Comparison of ENCODE assay signal across 9 mouse cellular contexts in the genomic region with DNA sequence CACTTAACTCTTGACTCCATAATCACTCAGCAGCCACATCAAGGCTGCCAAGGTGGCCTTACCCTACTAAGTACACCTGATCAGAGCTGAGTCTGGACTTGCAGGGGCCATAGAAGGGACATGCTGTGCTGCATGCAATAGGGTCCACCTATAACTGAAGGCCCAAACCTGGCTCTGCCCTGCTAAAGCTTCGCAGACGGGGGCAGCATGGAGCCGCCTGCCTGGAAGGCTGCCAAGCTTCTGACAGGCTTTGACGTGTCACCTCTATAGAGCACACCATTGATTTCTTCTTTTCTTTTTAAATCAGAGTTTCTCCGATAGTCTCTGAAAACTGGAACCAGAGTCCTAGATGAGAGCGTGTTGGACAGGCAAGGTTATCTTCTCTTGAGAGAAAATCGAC.
DNase-seq lines count a peak whose midpoint lies in the region; ATAC-seq and TF ChIP-seq lines count a peak whose summit lies in the region.
"Had no signal": no experiment of that assay in that cellular context is flagged by ENCODE, and none has a peak within 500 bp of the region (broad histone marks: within the 10 kb centered on the region; RNA-seq: fewer than 3 reads in every experiment).

No protein-coding gene starts in this region.

- DNase-seq in embryo, embryonic 11 days: peak; percentile 14
- DNase-seq in embryo, embryonic 9.5 days (ENCODE audit: extremely low spot score): no peak
- peak; percentile 41 for DNase-seq in liver, postnatal 0 days
- no peak for DNase-seq in liver, embryonic 11.5 days (ENCODE audit: low spot score)
- peak; percentile 17 to 20 for DNase-seq in urinary bladder, postnatal 36 days (ENCODE audit: low spot score in 2 of 2)
- no peak for DNase-seq in urinary bladder, postnatal 10 days (ENCODE audit: low spot score)
- peak; percentile 55 for DNase-seq in stomach, postnatal 0 days (ENCODE audit: low spot score)

- no peaks in the 10 kb centered on the region for H3K9me3 ChIP-seq in liver, postnatal 0 days (ENCODE audit: low read length)
- no peaks in the 10 kb centered on the region for H3K9me3 ChIP-seq in liver, embryonic 11.5 days (ENCODE audit: control insufficient read depth, low read length)
- no peaks in the 10 kb centered on the region for H3K9me3 ChIP-seq in stomach, postnatal 0 days (ENCODE audit: control insufficient read depth, low read length)
- no peaks in the 10 kb centered on the region for H3K9me3 ChIP-seq in intestine, postnatal 0 days (ENCODE audit: control insufficient read depth)

- H3K27ac ChIP-seq in liver, postnatal 0 days (ENCODE audit: low read depth): no peak overlapping the region
- no peak overlapping the region for H3K27ac ChIP-seq in liver, embryonic 11.5 days (ENCODE audit: low read depth, low read length)
- no peak overlapping the region for H3K27ac ChIP-seq in stomach, postnatal 0 days (replicated peaks)
- no peak overlapping the region for H3K27ac ChIP-seq in intestine, postnatal 0 days (ENCODE audit: low read depth, low read length)

- WGBS in liver, postnatal 0 days (ENCODE audit: insufficient replicate concordance): 47% methylated on average over 7 of the region's 7 CpGs
- 57% methylated on average over 7 of the region's 7 CpGs for WGBS in liver, embryonic 11.5 days
- WGBS in stomach, postnatal 0 days: 42% methylated on average over 7 of the region's 7 CpGs
- WGBS in intestine, postnatal 0 days: 69% methylated on average over 7 of the region's 7 CpGs

- no peaks in the 10 kb centered on the region for H3K27me3 ChIP-seq in liver, postnatal 0 days (ENCODE audit: insufficient read depth, low read length)
- H3K27me3 ChIP-seq in liver, embryonic 11.5 days (replicated peaks; ENCODE audit: control insufficient read depth, insufficient read depth, low read length): no peaks in the 10 kb centered on the region
- H3K27me3 ChIP-seq in stomach, postnatal 0 days (ENCODE audit: control insufficient read depth, insufficient read depth, low read length): no peaks in the 10 kb centered on the region
- H3K27me3 ChIP-seq in intestine, postnatal 0 days (replicated peaks; ENCODE audit: control insufficient read depth, insufficient read depth, low read length): no peaks in the 10 kb centered on the region

- H3K4me1 ChIP-seq in liver, postnatal 0 days (ENCODE audit: insufficient read depth): no peaks in the 10 kb centered on the region
- H3K4me1 ChIP-seq in liver, embryonic 11.5 days (replicated peaks; ENCODE audit: control insufficient read depth, insufficient read depth, low read length): no peaks in the 10 kb centered on the region
- H3K4me1 ChIP-seq in stomach, postnatal 0 days (replicated peaks; ENCODE audit: control insufficient read depth, insufficient read depth): no peaks in the 10 kb centered on the region
- no peaks in the 10 kb centered on the region for H3K4me1 ChIP-seq in intestine, postnatal 0 days (replicated peaks; ENCODE audit: control insufficient read depth, insufficient read depth, low read length)

- no peak for TF ChIP-seq CTCF in liver, postnatal 0 days (IDR thresholded peaks at IDR 0.05; ENCODE audit: low read depth)
- peak; percentile 37 for TF ChIP-seq CTCF in stomach, postnatal 0 days (IDR thresholded peaks at IDR 0.05; ENCODE audit: low read depth)
- TF ChIP-seq CTCF in intestine, postnatal 0 days (IDR thresholded peaks at IDR 0.05; ENCODE audit: low read depth): no peak

- no peak overlapping the region for H3K4me3 ChIP-seq in liver, postnatal 0 days (ENCODE audit: low read depth, low read length)
- H3K4me3 ChIP-seq in liver, embryonic 11.5 days (ENCODE audit: low read depth, low read length): no peak overlapping the region
- no peak overlapping the region for H3K4me3 ChIP-seq in stomach, postnatal 0 days (ENCODE audit: low read depth, low read length)
- no peak overlapping the region for H3K4me3 ChIP-seq in intestine, postnatal 0 days (ENCODE audit: low read depth, low read length)

- no peak for ATAC-seq in liver, postnatal 0 days
- no peak for ATAC-seq in liver, embryonic 11.5 days (replicated peaks; ENCODE audit: low FRiP score)
- ATAC-seq in stomach, postnatal 0 days (ENCODE audit: low FRiP score, low TSS enrichment): no peak
- ATAC-seq in intestine, postnatal 0 days: no peak
- ATAC-seq: inflammation-experienced regulatory T-cells, adult 6 months had no signal

- H3K9ac ChIP-seq in liver, postnatal 0 days (replicated peaks): no peak overlapping the region
- no peak overlapping the region for H3K9ac ChIP-seq in liver, embryonic 11.5 days (ENCODE audit: low read depth, low read length)
- no peak overlapping the region for H3K9ac ChIP-seq in stomach, postnatal 0 days (ENCODE audit: low read length)
- no peak overlapping the region for H3K9ac ChIP-seq in intestine, postnatal 0 days (ENCODE audit: low read depth, low read length)

- no peak for TF ChIP-seq EP300 in liver, postnatal 0 days (IDR thresholded peaks at IDR 0.05; ENCODE audit: low read depth)
- no peak for TF ChIP-seq EP300 in stomach, postnatal 0 days (optimal IDR thresholded peaks at IDR 0.05)

- H3K36me3 ChIP-seq in liver, postnatal 0 days (replicated peaks; ENCODE audit: insufficient read depth, low read length): no peaks in the 10 kb centered on the region
- no peaks in the 10 kb centered on the region for H3K36me3 ChIP-seq in liver, embryonic 11.5 days (ENCODE audit: control insufficient read depth, insufficient read depth, low read length)
- H3K36me3 ChIP-seq in stomach, postnatal 0 days (ENCODE audit: control insufficient read depth, insufficient read depth, low read length): no peaks in the 10 kb centered on the region
- H3K36me3 ChIP-seq in intestine, postnatal 0 days (ENCODE audit: control insufficient read depth, insufficient read depth): no peaks in the 10 kb centered on the region

- no peak overlapping the region for H3K4me2 ChIP-seq in liver, postnatal 0 days (ENCODE audit: low read depth, low read length)
- no peak overlapping the region for H3K4me2 ChIP-seq in liver, embryonic 11.5 days
- H3K4me2 ChIP-seq in stomach, postnatal 0 days (replicated peaks; ENCODE audit: low read depth): no peak overlapping the region
- no peak overlapping the region for H3K4me2 ChIP-seq in intestine, postnatal 0 days (replicated peaks; ENCODE audit: low read depth)

Comparison
In these comparisons a context has a peak if more than half of its experiments do, and no peak if none do; other contexts are left out.
1. DNase-seq: peak in embryo, embryonic 11 days (single experiment), liver, postnatal 0 days (single experiment), urinary bladder, postnatal 36 days (2 of 2) and stomach, postnatal 0 days (single experiment); none in embryo, embryonic 9.5 days (single experiment), liver, embryonic 11.5 days (single experiment) and urinary bladder, postnatal 10 days (single experiment).